Mouse (Mus musculus) heart, embryonic 10.5 days (tissue): ENCODE measurements around the gene Rbm4b. TPM values are rescaled to one million over a fixed set of nuclear protein-coding genes. Genes with fewer than 3 reads are reported as not detected.
"Not testable (repeated sequence)": the region's sequence is repeated elsewhere in the genome, so short reads cannot be mapped to it uniquely, and the experiment has no call there.

Source experiments
- DNase-seq: peaks from one replicate; pipeline ENCODE4 v3.0.0-alpha.2; 2017; ENCODE audit warnings: low spot score
- H3K27ac ChIP-seq: fragments of 300-500 bp; sonication (generic); 2 replicates; pipeline ENCODE4 v1.5.1; 2016; ENCODE audit warnings: mild to moderate bottlenecking
- H3K27me3 ChIP-seq: fragments of 300-500 bp; sonication (generic); 2 replicates; pipeline ENCODE4 v1.6.1; 2016; ENCODE audit warnings: mild to moderate bottlenecking; ENCODE audit not compliant: poor library complexity, insufficient read depth, severe bottlenecking
- H3K36me3 ChIP-seq: fragments of 300-500 bp; sonication (generic); 2 replicates; pipeline ENCODE4 v1.6.1; 2016; ENCODE audit warnings: mild to moderate bottlenecking, moderate library complexity
- H3K4me1 ChIP-seq: fragments of 300-500 bp; sonication (generic); 2 replicates; pipeline ENCODE4 v1.6.1; 2016; ENCODE audit warnings: mild to moderate bottlenecking
- H3K4me3 ChIP-seq: fragments of 300-500 bp; sonication (generic); 2 replicates; pipeline ENCODE4 v1.5.1; 2016; ENCODE audit warnings: mild to moderate bottlenecking, moderate library complexity
- H3K9me3 ChIP-seq: fragments of 300-500 bp; sonication (generic); 2 replicates; pipeline ENCODE4 v1.6.1; 2016; ENCODE audit warnings: mild to moderate bottlenecking, moderate library complexity
- WGBS: fragments of 180-500 bp; shearing (Covaris S2); methylation state at CpG from one replicate; pipeline ENCODE4 v1.1.7; 2016; 5-methylcytosine and 5-hydroxymethylcytosine counted together
- polyA plus RNA-seq: library from polyadenylated mRNA; unstranded; fragments of >200 nt; fragmentation: Nextera tagmentation; extraction: Ambion mirVana; gene quantifications from 2 replicates; pipeline ENCODE4 v1.2.1, GENCODE M21; 2016

Gene Rbm4b
- polyA plus RNA-seq, 1 experiment from 2014 or later = 59.1 TPM

- H3K4me3 ChIP-seq = no peak overlapping the region
- H3K9me3 ChIP-seq = no peaks in the 10 kb centered on the region
- WGBS = 91% methylated on average over 9 of the region's 9 CpGs
- no peak overlapping the region for H3K27ac ChIP-seq
- no peak for DNase-seq
- H3K36me3 ChIP-seq = peaks cover 2% of the 10 kb centered on the region; the same call in 1 of the 2 replicates
- H3K4me1 ChIP-seq = 0 out of 2 replicates have a peak, but pooled peaks cover 3% of the 10 kb centered on the region
- no peaks in the 10 kb centered on the region; the same call in 1 of the 2 replicates for H3K27me3 ChIP-seq
Measured at GRCm38 (mm10) chr19:4747631-4748312, 8.5 kb upstream of the Rbm4b start.

- Histone ChIP-seq H3K27ac (no peak overlapping the region), H3K9me3 (no peaks in the 10 kb centered on the region), H3K36me3 (peaks cover 2% of the 10 kb centered on the region; the same call in 1 of the 2 replicates), H3K4me1 (0 out of 2 replicates have a peak, but pooled peaks cover 3% of the 10 kb centered on the region), H3K27me3 (no peaks in the 10 kb centered on the region; the same call in 1 of the 2 replicates), H3K4me3 (no peak overlapping the region)
- no peak for DNase-seq
- 79% methylated on average over 10 of the region's 10 CpGs for WGBS
Measured at GRCm38 (mm10) chr19:4748493-4748892, 7.8 kb upstream of the Rbm4b start.

GRCm38 (mm10) chr19:4749975-4750374, 6.3 kb upstream of the Rbm4b start:
- H3K36me3 ChIP-seq = peaks cover 2% of the 10 kb centered on the region; the same call in 1 of the 2 replicates
- no peak for DNase-seq
- WGBS = 83% methylated on average over 6 of the region's 6 CpGs
- no peak overlapping the region for H3K27ac ChIP-seq
- H3K4me1 ChIP-seq = 0 out of 2 replicates have a peak, but pooled peaks cover 3% of the 10 kb centered on the region
- H3K27me3 ChIP-seq = no peaks in the 10 kb centered on the region; the same call in 1 of the 2 replicates
- no peak overlapping the region for H3K4me3 ChIP-seq
- no peaks in the 10 kb centered on the region for H3K9me3 ChIP-seq

GRCm38 (mm10) chr19:4755565-4756192, 618 bp upstream of the Rbm4b start:
- Histone ChIP-seq H3K9me3 (no peaks in the 10 kb centered on the region), H3K27ac (peak overlapping the region; percentile 98), H3K36me3 (peaks cover 12% of the 10 kb centered on the region; the same call in 1 of the 2 replicates), H3K4me1 (peaks cover 8% of the 10 kb centered on the region), H3K27me3 (no peaks in the 10 kb centered on the region), H3K4me3 (peak overlapping the region; percentile 90)
- DNase-seq = peak; percentile 95
- WGBS = under 1% methylated on average over 10 of the region's 10 CpGs

DNA sequence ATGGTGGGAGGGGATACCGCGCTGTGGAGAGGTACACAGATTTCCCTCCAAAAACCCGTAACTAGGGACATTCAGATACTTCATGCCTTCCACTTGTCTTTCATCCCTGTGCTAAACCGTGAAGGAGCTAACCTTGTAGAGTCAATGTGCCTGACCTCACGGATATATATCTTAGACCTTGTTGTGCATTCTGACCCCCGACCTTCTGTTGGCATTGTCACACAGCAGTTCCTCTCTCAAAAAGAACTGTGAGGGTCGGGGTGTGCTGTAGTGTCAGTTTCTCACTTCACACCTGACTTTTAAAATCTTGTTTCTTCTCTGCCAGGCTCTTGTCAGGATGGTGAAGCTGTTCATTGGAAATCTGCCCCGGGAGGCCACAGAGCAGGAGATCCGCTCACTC, 624 bp downstream of the Rbm4b start:
- no peak for DNase-seq
- no peaks in the 10 kb centered on the region for H3K27me3 ChIP-seq
- 11% methylated on average over 9 of the region's 9 CpGs for WGBS
- H3K36me3 ChIP-seq = peaks cover 15% of the 10 kb centered on the region
- H3K4me1 ChIP-seq = peaks cover 8% of the 10 kb centered on the region
- H3K27ac ChIP-seq = peak overlapping the region; percentile 98
- H3K4me3 ChIP-seq = peak overlapping the region; percentile 90
- no peaks in the 10 kb centered on the region for H3K9me3 ChIP-seq

GRCm38 (mm10) chr19:4760544-4760943, 4.2 kb downstream of the Rbm4b start:
- WGBS = 91% methylated on average over 8 of the region's 8 CpGs
- DNase-seq, H3K4me3 ChIP-seq, H3K9me3 ChIP-seq, H3K27me3 ChIP-seq, H3K27ac ChIP-seq, H3K4me1 ChIP-seq: not testable (repeated sequence)
- peaks cover 50% of the 10 kb centered on the region for H3K36me3 ChIP-seq

DNA sequence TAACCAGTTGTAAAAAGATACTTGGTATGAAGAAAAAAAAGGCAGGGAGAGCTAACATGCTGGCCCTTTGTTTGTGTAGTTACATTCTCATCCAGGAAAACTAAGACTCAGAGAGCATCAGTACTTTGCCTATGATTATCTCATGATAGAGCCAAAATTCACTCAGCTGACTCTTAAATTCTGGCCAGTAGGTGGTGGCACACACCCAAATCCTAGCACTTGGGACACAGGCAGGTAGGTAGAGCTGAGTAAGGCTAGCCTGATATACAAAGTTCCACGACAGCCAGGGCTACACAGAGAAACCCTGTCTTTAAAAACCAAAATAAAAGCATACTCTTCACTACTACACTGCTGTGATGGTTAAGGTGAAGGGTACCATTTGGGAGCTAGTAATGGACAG, 6.6 kb downstream of the Rbm4b start:
- Histone ChIP-seq H3K4me3 (no peak overlapping the region), H3K9me3 (no peaks in the 10 kb centered on the region), H3K27me3 (no peaks in the 10 kb centered on the region), H3K4me1 (peaks cover 4% of the 10 kb centered on the region), H3K36me3 (peaks cover 66% of the 10 kb centered on the region), H3K27ac (no peak overlapping the region)
- DNase-seq = no peak
- 83% methylated on average over 1 of the region's 1 CpGs for WGBS

GRCm38 (mm10) chr19:4767507-4768148, 11.3 kb downstream of the Rbm4b start:
- Histone ChIP-seq H3K9me3 (no peaks in the 10 kb centered on the region), H3K27ac (no peak overlapping the region), H3K4me1 (no peaks in the 10 kb centered on the region), H3K36me3 (peaks cover 89% of the 10 kb centered on the region), H3K4me3 (no peak overlapping the region), H3K27me3 (no peaks in the 10 kb centered on the region)
- DNase-seq = no peak
- 78% methylated on average over 12 of the region's 12 CpGs for WGBS

GRCm38 (mm10) chr19:4772785-4773184, 16.5 kb downstream of the Rbm4b start:
- Histone ChIP-seq H3K27me3 (no peaks in the 10 kb centered on the region), H3K36me3 (peaks cover 85% of the 10 kb centered on the region), H3K27ac (no peak overlapping the region), H3K9me3 (no peaks in the 10 kb centered on the region), H3K4me1 (no peaks in the 10 kb centered on the region), H3K4me3 (no peak overlapping the region)
- DNase-seq = no peak
- WGBS = 92% methylated on average over 3 of the region's 3 CpGs

GRCm38 (mm10) chr19:4782891-4783290, 26.6 kb downstream of the Rbm4b start:
- Histone ChIP-seq H3K27me3 (no peaks in the 10 kb centered on the region), H3K9me3 (no peaks in the 10 kb centered on the region), H3K27ac (no peak overlapping the region), H3K36me3 (peaks cover 88% of the 10 kb centered on the region), H3K4me1 (no peaks in the 10 kb centered on the region), H3K4me3 (no peak overlapping the region)
- 91% methylated on average over 2 of the region's 2 CpGs for WGBS
- no peak for DNase-seq

- H3K4me3 ChIP-seq = no peak overlapping the region
- 0 out of 2 replicates have a peak, but pooled peaks cover 1% of the 10 kb centered on the region for H3K4me1 ChIP-seq
- DNase-seq = no peak
- H3K27ac ChIP-seq = no peak overlapping the region
- H3K27me3 ChIP-seq = no peaks in the 10 kb centered on the region
- 89% methylated on average over 7 of the region's 7 CpGs for WGBS
- peaks cover 91% of the 10 kb centered on the region for H3K36me3 ChIP-seq
- no peaks in the 10 kb centered on the region for H3K9me3 ChIP-seq
Measured at GRCm38 (mm10) chr19:4785206-4785605, 28.9 kb downstream of the Rbm4b start.

- no peak for DNase-seq
- no peak overlapping the region for H3K27ac ChIP-seq
- WGBS = 93% methylated on average over 2 of the region's 2 CpGs
- H3K4me1 ChIP-seq = peaks cover 12% of the 10 kb centered on the region; the same call in 1 of the 2 replicates
- H3K27me3 ChIP-seq = no peaks in the 10 kb centered on the region
- H3K4me3 ChIP-seq = no peak overlapping the region
- no peaks in the 10 kb centered on the region for H3K9me3 ChIP-seq
- peaks cover 91% of the 10 kb centered on the region for H3K36me3 ChIP-seq
Measured at GRCm38 (mm10) chr19:4786313-4786712, 30.0 kb downstream of the Rbm4b start.

DNA sequence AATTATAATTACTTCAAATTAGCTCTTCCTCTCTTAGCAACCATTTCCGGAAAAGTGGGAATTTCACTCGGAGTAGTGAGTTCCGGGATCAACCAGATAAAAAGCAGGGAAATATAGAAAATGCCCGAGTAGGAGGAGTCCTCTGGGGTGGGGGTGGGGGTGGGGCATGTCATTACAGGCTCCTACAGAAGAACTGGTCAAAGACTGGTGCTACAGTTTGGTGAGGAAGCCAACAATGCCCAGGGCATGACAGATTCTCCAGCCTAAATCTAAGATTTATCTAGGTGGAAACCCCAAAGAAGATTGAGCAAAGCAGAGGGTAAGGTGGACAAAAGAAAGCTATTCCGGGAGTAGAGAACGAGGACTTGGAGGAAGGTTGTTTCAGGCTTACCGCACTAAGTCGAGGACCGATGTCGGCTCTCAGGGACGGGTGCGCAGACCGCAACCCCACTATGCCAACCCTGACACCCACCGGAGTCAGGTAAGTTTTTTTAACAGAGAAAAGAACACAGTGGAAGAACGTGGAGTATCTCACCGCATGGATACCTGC, 37.1 kb downstream of the Rbm4b start:
- H3K4me1 ChIP-seq = peaks cover 23% of the 10 kb centered on the region
- H3K27ac ChIP-seq = peak overlapping the region; percentile 88
- DNase-seq = no peak
- H3K36me3 ChIP-seq = peaks cover 41% of the 10 kb centered on the region
- peak overlapping the region; percentile 82 for H3K4me3 ChIP-seq
- no peaks in the 10 kb centered on the region for H3K27me3 ChIP-seq
- under 1% methylated on average over 16 of the region's 16 CpGs for WGBS
- H3K9me3 ChIP-seq = no peaks in the 10 kb centered on the region
